Mouse (Mus musculus) embryonic stem cell, embryonic (primary cell): ENCODE measurements around the gene Eef2.

Experiments used
- CTCF ChIA-PET, 4 experiments: fragments of 300-600 bp in 2 of 4; fragments of 350-600 bp in 2 of 4; sonication (Branson Sonifier 250); formaldehyde crosslinking; loops; one replicate each; lab custom pipeline; 2022; ENCODE audit warnings: inconsistent platforms in 2 of 4; lab: Charles Lee
- POLR2A ChIA-PET, 4 experiments: fragments of 300-600 bp in 2 of 4; fragments of 350-600 bp in 2 of 4; sonication (Branson Sonifier 250); formaldehyde crosslinking; loops; one replicate each; lab custom pipeline; 2022; ENCODE audit warnings: antibody characterized with exemption in 4 of 4, inconsistent platforms in 1 of 4; lab: Charles Lee

The Eef2 gene

GRCm38 (mm10) chr10:81168087-81168431 lies 8.4 kb upstream of the Eef2 start:
- POLR2A ChIA-PET: interaction anchor here in 3 of 4 experiments (0.5 to 9.8 kb wide), 36 partner anchors 8 to 492 kb away, joined by 3 to 104 read pairs (median 5); partner anchors contain the start of genes Eef2 (in 3 of the 3), Map2k2 (in 3 of the 3), Gadd45b (in 2 of the 3) and Sgta (in 2 of the 3)
- CTCF ChIA-PET: interaction anchor here in 1 of 4 experiments (1.0 to 1.3 kb wide), 4 partner anchors 8 to 169 kb away, joined by 3 to 4 read pairs (median 3); partner anchors contain the start of genes Eef2 and Pip5k1c

DNA sequence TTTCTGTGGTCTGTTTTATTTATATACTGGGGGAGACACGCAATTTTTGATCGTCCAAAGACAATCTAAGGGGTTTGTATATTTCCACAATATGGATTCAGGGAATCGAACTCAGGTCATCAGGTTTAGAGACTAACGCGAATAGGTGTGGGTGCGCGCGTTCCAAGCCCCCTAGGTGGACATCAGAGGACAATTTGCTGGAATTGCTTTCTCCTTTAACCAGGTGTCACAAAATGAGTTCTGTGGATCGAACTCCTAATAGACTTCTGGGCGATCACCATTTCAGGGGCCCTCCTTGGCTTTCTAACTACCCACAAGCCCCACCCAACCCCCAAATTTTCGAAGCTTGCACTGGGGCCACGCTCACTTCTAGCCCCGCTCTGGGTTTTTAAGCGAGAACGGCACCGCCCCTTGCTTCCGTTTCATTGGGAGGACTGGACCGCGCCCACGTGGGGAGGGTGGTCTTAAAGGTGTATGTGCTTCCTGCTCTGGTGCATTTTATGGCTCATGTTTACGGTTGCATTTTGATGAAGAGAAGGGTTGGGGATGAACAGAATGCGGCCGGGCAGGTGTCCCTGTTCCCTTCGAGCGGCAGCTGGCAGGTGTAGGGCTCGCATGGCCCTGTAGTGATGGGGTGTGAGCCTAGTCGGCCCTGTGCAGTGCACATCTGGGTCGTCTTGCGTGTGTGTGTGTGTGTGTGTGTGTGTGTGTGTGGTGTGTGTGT lies 7.7 kb upstream of the Eef2 start:
- CTCF ChIA-PET: interaction anchor here in 2 of 4 experiments (0.6 to 1.1 kb wide), 2 partner anchors 11 to 42 kb away, joined by 3 read pairs; no protein-coding TSS in a partner anchor
- POLR2A ChIA-PET: interaction anchor here in 2 of 4 experiments (0.9 to 9.8 kb wide), 24 partner anchors 7 to 492 kb away, joined by 3 to 104 read pairs (median 5); partner anchors contain the start of genes Eef2 (in 2 of the 2) and Map2k2 (in 2 of the 2)

DNA sequence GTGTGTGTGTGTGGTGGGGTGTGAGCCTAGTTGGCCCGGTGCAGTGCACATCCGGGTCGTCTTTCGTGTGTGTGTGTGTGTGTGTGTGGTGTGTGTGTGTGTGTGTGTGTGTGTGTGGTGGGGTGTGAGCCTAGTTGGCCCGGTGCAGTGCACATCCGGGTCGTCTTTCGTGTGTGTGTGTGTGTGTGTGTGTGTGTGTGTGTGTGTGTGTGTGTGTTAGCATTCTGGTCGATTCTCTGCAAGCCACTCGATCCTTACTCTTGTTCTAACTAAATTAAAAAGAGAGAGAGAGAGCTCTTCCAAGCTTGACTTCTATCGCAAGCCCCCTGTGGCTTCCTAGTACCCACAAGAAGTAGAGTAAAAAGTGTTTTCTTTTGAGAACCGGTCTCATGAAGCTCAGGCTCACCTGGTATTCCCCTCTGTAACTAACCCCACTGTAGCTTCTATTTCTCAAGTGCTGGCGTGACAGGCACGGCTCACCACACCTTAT lies 7.0 kb upstream of the Eef2 start:
- CTCF ChIA-PET: interaction anchor here (0.6 to 1.1 kb wide), 8 partner anchors 10 to 579 kb away, joined by 3 to 4 read pairs (median 3); partner anchors contain the start of gene Abhd17a (in 1 of the 4)
- POLR2A ChIA-PET: interaction anchor here (0.5 to 9.8 kb wide), 33 partner anchors 9 to 1241 kb away, joined by 3 to 104 read pairs (median 4); partner anchors contain the start of genes Map2k2 (in 2 of the 4), Sgta (in 2 of the 4) and Eef2 (in 1 of the 4)

- ChIA-PET POLR2A (interaction anchor here in 3 of 4 experiments (0.6 to 9.9 kb wide), 19 partner anchors 10 to 243 kb away, joined by 3 to 189 read pairs (median 4); partner anchors contain the start of genes Gadd45b (in 1 of the 3), Gng7 (in 1 of the 3), Map2k2 (in 1 of the 3) and Thop1 (in 1 of the 3)), CTCF (interaction anchor here in 2 of 4 experiments (0.6 to 1.3 kb wide), 7 partner anchors 11 to 174 kb away, joined by 3 to 5 read pairs (median 3); no protein-coding TSS in a partner anchor)
These were observed 3.3 kb upstream of the Eef2 start for GRCm38 (mm10) chr10:81173132-81173531.

DNA sequence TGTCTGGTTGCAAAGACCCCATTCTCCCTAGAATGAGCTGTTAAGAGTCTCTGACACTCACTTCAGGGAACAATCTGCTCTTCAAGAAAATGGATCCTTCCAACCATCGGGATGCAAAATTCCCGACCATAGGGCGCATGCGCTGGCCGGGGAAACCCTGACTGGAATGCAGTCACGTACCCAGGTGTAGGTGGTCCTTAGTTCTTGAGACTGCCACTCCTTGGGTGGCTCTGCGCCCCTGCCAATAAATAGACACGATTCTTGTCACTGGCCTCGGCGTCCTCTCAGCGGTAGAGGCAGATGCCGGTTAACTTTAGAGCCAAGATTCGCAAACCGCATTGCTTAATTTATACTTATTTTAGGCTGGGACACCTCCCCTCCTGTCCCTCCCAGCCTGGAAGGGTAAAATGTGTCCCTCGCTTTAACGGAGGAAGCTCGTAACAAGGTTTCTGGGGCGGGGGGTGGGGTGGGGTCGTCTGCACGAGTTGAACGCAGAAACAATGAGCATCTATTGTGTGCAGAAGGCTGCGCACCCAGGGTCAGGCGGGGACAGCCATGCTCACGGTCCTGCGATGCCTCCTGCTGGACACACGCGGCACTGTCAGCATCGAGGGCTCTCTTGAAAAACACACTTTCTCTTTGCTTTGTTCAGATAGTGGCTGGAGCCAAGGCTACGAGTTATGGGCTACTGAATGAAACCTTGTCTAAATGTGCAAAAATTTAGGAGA lies 1.6 kb upstream of the Eef2 start:
- CTCF ChIA-PET: interaction anchor here in 3 of 4 experiments (0.6 to 2.1 kb wide), 11 partner anchors 14 to 351 kb away, joined by 3 to 11 read pairs (median 3); partner anchors contain the start of genes Map2k2 (in 1 of the 3) and Pip5k1c (in 1 of the 3)
- POLR2A ChIA-PET: interaction anchor here (0.6 to 9.9 kb wide), 48 partner anchors 7 to 1003 kb away, joined by 3 to 189 read pairs (median 6); partner anchors contain the start of genes Gadd45b (in 2 of the 4), Map2k2 (in 2 of the 4), Thop1 (in 2 of the 4) and 1600002K03Rik (in 1 of the 4)

DNA sequence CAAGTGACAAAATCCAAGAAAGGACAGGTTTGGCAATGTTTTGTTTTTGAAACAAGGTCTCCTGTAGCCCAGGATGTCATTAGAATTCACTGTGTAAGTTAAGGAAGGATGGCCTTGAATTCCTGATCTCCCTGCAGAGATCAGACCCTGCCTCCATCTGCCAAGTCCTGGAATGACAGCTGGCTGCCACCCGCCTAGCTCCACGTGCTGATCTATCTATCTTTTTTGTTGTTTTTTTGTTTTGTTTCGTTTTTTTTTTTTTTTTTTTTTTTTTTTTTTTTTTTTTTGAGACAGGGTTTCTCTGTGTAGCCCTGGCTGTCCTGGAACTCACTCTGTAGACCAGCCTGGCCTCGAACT lies 1.1 kb upstream of the Eef2 start:
- CTCF ChIA-PET: interaction anchor here in 3 of 4 experiments (0.6 to 2.1 kb wide), 9 partner anchors 17 to 246 kb away, joined by 3 to 11 read pairs (median 3); partner anchors contain the start of genes Gng7 (in 1 of the 3) and Pip5k1c (in 1 of the 3)
- POLR2A ChIA-PET: interaction anchor here (0.6 to 9.9 kb wide), 50 partner anchors 8 to 1003 kb away, joined by 3 to 189 read pairs (median 8); partner anchors contain the start of genes Gadd45b (in 2 of the 4), Gng7 (in 2 of the 4), Thop1 (in 2 of the 4) and 1600002K03Rik (in 1 of the 4)

GRCm38 (mm10) chr10:81175936-81176465 lies 430 bp upstream of the Eef2 start:
- ChIA-PET POLR2A (interaction anchor here (0.5 to 9.9 kb wide), 173 partner anchors 8 to 1004 kb away, joined by 3 to 189 read pairs (median 4); partner anchors contain the start of genes Gng7 (in 3 of the 4), Map2k2 (in 3 of the 4), Pias4 (in 3 of the 4) and Thop1 (in 3 of the 4)), CTCF (interaction anchor here in 3 of 4 experiments (0.5 to 2.1 kb wide), 20 partner anchors 9 to 656 kb away, joined by 3 to 11 read pairs (median 3); partner anchors contain the start of genes Gng7 (in 1 of the 3), Pias4 (in 1 of the 3), Pip5k1c (in 1 of the 3) and Sgta (in 1 of the 3))

- ChIA-PET POLR2A (interaction anchor here (0.5 to 9.9 kb wide), 49 partner anchors 8 to 260 kb away, joined by 3 to 189 read pairs (median 4); partner anchors contain the start of genes Cactin (in 2 of the 4), Gng7 (in 2 of the 4), Map2k2 (in 2 of the 4) and Pias4 (in 2 of the 4)), CTCF (interaction anchor here in 1 of 4 experiments (0.5 kb wide), 1 partner anchor 551 kb away, joined by 3 read pairs; no protein-coding TSS in a partner anchor)
These were observed 1.1 kb downstream of the Eef2 start for GRCm38 (mm10) chr10:81177491-81177925.

GRCm38 (mm10) chr10:81177958-81178712 lies 1.7 kb downstream of the Eef2 start:
- ChIA-PET CTCF (interaction anchor here in 2 of 4 experiments (0.5 to 1.2 kb wide), 2 partner anchors 141 to 551 kb away, joined by 3 read pairs; partner anchors contain the start of gene Slc39a3 (in 1 of the 2)), POLR2A (interaction anchor here (0.5 to 9.9 kb wide), 58 partner anchors 8 to 261 kb away, joined by 3 to 189 read pairs (median 4); partner anchors contain the start of genes Cactin (in 2 of the 4), Fzr1 (in 2 of the 4), Gng7 (in 2 of the 4) and Map2k2 (in 2 of the 4))

GRCm38 (mm10) chr10:81178927-81179326 lies 2.5 kb downstream of the Eef2 start:
- ChIA-PET POLR2A (interaction anchor here in 3 of 4 experiments (0.7 to 9.9 kb wide), 44 partner anchors 8 to 329 kb away, joined by 3 to 189 read pairs (median 5); partner anchors contain the start of genes Fzr1 (in 2 of the 3), Map2k2 (in 2 of the 3), Pias4 (in 2 of the 3) and Zbtb7a (in 2 of the 3)), CTCF (interaction anchor here in 1 of 4 experiments (0.9 to 2.0 kb wide), 5 partner anchors 9 to 323 kb away, joined by 3 to 10 read pairs (median 3); partner anchors contain the start of genes Pip5k1c and Slc39a3)

DNA sequence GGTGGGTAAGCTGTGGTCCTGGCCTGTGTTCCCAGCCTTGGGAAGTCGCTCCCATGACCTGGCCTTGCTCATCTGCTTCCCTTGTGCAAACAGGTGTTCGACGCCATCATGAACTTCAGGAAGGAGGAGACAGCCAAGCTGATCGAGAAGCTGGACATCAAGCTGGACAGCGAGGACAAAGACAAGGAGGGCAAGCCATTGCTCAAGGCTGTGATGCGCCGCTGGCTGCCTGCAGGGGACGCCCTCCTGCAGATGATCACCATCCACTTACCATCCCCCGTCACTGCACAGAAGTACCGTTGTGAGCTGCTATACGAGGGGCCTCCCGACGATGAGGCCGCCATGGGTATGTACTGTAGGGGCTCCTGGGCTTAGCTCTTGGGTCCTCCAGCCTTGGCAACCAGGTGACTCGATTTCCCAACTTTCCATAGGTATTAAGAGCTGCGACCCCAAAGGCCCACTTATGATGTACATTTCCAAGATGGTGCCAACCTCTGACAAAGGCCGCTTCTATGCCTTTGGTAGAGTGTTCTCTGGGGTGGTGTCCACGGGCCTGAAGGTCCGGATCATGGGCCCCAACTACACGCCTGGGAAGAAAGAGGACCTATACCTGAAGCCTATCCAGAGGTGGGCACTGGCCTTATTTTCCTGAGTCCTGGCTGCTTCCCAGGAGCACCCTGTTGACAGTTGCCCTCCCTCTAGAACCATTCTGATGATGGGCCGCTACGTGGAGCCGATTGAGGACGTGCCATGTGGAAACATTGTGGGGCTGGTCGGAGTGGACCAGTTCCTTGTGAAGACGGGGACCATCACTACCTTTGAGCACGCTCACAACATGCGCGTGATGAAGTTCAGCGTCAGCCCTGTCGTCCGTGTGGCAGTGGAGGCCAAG lies 3.3 kb downstream of the Eef2 start:
- CTCF ChIA-PET: interaction anchor here in 1 of 4 experiments (0.9 to 2.0 kb wide), 5 partner anchors 10 to 323 kb away, joined by 3 to 10 read pairs (median 3); partner anchors contain the start of genes Pip5k1c and Slc39a3
- POLR2A ChIA-PET: interaction anchor here in 3 of 4 experiments (0.6 to 9.9 kb wide), 37 partner anchors 11 to 328 kb away, joined by 3 to 189 read pairs (median 4); partner anchors contain the start of genes Map2k2 (in 2 of the 3), Pias4 (in 2 of the 3), Cactin (in 1 of the 3) and Fzr1 (in 1 of the 3)

DNA sequence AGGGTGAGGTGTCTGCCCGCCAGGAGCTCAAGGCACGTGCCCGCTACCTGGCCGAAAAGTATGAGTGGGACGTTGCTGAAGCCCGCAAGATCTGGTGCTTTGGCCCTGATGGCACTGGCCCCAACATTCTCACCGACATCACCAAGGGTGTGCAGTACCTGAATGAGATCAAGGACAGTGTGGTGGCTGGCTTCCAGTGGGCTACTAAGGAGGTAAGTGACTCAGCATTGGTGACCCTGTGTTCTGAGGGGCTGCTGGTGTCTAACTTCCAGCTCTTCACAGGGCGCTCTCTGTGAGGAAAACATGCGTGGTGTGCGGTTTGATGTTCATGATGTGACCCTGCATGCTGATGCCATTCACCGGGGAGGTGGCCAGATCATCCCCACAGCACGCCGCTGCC lies 4.5 kb downstream of the Eef2 start:
- POLR2A ChIA-PET: interaction anchor here in 2 of 4 experiments (0.8 to 9.9 kb wide), 13 partner anchors 11 to 342 kb away, joined by 3 to 189 read pairs (median 5); partner anchors contain the start of genes Cactin (in 2 of the 2), Map2k2 (in 2 of the 2) and Pias4 (in 2 of the 2)
- CTCF ChIA-PET: interaction anchor here in 3 of 4 experiments (0.5 to 1.5 kb wide), 3 partner anchors 10 to 1927 kb away, joined by 3 to 8 read pairs (median 6); no protein-coding TSS in a partner anchor

DNA sequence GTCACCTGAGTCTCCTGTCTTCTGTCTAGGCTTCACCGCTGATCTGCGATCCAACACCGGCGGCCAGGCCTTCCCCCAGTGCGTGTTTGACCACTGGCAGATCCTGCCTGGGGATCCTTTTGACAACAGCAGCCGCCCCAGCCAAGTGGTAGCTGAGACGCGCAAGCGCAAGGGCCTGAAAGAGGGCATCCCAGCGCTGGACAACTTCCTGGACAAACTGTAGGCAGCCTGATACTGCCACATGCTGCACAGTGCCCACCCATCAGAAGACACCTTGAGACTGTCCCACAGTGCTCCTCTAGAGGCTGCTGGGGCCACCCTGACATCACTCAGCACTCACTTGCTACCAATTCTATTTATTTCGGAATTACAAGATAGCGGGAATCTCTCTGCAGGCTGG lies 5.4 kb downstream of the Eef2 start:
- CTCF ChIA-PET: interaction anchor here in 3 of 4 experiments (0.5 to 1.5 kb wide), 4 partner anchors 9 to 1926 kb away, joined by 3 to 8 read pairs (median 4); no protein-coding TSS in a partner anchor
- POLR2A ChIA-PET: interaction anchor here in 3 of 4 experiments (0.6 to 9.9 kb wide), 16 partner anchors 10 to 341 kb away, joined by 3 to 189 read pairs (median 4); partner anchors contain the start of genes Cactin (in 2 of the 3), Map2k2 (in 2 of the 3), Pias4 (in 2 of the 3) and Sgta (in 1 of the 3)
